Mouse (Mus musculus): ENCODE data around the gene Wdr45b.
"Not testable (repeated sequence)": the region's sequence is repeated elsewhere in the genome, so short reads cannot be mapped to it uniquely, and the experiment has no call there.

Wdr45b gene

DNA sequence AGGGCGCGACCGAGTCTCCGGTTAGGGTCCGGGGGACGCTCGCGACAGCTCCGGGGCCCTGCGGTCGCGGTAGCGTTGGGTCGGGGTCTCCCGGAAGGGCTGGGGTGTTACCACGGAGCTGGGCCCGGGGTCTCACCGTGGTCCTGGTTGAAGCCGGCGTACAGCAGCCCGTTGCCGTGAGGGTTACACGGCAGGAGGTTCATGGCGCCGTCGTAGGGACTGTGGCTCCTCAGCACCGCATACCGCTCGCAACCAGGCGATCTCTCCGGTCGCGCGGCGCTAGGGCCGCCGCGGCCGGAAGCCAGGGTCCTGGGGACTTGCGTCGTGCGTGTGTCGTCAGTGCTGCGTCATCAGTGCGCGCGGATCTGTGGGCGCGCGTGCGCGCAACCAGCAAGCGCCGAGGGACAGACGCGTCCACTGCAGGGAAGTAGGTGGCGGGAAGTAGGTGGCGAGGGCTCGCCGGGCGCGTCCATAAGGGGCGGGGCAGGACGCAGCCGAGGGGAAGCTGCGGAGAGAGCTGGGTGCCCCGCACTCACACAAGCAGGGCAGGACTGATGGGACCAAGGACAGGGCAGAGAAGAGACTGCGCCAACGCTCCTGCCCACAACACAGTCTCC is at the start of gene Wdr45b:
Gene Wdr45b (minus strand): TSS at position 355 of the 617 bp plus-strand sequence.
- peak; percentile 97 to 98 for DNase-seq (ENCODE audit: low spot score in 2 of 2)

DNA sequence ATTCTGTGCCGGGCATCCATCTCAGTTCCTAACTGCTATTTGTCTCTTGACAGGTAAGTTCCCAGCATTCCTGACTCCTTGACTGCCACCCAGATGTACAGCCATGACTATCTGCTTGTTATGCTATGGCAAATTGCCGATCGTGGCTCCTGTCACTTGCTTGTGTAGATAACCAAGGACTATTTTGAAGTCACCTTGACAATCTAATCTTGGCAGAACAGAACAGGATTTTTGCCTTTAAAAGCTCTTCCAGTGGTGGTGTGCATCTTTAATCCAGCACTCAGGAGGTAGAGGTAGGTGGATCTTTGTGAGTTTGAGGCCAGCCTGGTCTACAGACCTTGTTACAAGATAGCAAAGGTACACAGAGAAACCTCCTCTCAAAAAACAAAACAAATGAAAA is 38.2 kb upstream of the Wdr45b start:
- no peak for DNase-seq (ENCODE audit: low spot score in 2 of 2)

DNA sequence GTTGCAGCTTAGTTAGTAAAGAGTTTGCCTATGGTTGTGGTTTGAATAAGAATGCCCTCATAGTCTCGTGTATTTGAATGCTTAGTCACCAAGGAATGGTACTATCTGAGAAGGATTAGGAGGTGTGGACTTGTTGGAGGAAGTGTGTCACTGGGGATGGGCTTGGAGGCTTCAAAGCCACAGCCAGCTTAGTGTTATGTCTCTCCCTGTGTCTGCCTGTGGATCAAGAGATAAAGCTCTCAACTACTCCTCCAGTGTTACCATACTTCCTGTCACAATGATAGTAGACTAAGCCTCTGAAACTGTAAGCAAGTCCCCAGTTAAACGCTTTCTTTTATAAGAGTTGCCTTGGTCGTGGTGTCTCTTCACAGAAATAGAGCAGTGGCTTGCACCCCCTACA is 36.5 kb upstream of the Wdr45b start:
- no peak for DNase-seq (ENCODE audit: low spot score in 2 of 2)

DNA sequence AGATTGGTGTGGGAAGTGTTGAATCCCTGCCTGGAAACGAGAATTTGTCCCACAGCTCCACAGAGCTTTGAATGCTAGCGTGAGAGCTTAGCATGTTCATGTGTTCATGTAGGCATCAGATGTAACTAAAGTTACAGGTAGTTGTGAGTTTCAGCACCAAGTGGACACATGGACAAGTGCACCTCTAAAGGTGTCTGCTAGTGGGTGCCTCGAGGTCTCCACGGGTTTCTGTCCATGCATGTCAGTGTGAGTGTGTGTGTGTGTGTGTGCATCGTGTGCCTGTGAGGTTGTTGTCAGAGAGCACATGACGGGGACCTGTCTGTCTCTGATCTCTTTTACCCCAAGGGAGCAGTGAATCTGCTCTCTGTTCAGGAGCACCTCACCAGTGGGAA is 34.3 kb upstream of the Wdr45b start:
- no peak for DNase-seq (ENCODE audit: low spot score in 2 of 2)

DNA sequence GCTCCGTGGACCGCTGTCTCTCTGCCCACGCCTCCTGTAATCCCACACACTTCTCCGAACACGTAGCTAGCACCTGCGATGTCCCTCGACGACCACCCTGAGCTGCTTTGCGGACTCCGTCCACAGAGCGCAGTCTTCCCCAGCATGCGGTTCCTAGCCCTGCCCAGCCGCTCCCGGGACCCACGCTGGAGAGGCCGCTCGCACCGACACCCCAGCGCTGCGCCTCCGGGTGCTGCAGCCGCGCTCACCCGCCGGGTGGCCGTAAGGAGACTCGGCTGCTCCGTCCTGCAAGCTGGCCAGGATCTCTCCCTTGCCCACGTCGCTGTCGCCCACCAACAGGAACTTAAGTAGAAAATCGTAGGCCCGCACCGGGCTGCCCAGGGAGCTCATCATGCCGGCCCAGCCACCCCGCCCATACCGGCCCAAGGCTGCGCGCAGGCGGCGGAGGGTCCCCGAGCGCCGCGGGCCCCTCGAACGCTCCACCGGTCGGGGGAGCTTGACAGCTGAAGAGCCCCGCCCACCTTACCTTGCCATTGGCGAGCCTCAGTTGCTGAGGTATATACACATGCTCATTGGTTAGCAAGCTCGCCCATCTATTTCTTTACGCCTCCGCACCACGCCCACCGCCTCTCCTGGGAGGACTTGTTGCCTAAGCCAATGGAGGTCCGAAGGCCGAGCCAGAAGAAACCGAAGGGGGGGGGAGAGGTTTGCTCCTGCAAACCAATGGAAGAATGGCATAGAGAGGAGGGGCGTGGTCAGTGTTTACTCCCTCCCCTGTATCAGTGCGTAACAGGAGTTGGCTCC is 33.7 kb upstream of the Wdr45b start, which contains the start of gene Rab40b:
Gene Rab40b (minus strand): TSS at position 502 of the 804 bp plus-strand sequence.
- DNase-seq (ENCODE audit: low spot score in 2 of 2): peak; percentile 55 to 69

DNA sequence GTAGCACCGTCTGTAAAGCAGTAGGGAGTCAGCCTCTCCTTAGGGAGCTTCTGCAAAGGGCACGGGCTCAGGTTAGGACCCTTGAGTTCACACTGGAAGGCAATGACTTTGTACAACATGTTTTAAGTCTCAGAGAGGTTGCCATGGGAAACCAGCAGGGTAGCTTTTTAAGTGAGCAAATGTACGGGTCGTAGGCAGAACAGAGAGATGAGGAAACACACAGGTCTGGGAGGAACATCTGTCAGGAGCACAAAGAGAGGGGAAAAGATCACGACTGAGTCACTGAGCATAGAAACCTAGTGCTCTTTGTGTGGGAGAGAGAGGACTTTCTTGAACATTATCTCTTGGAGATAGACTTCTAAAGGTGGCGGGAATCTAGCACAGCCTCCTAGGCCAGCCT is 26.0 kb upstream of the Wdr45b start:
- DNase-seq (ENCODE audit: low spot score in 2 of 2): no peak

DNA sequence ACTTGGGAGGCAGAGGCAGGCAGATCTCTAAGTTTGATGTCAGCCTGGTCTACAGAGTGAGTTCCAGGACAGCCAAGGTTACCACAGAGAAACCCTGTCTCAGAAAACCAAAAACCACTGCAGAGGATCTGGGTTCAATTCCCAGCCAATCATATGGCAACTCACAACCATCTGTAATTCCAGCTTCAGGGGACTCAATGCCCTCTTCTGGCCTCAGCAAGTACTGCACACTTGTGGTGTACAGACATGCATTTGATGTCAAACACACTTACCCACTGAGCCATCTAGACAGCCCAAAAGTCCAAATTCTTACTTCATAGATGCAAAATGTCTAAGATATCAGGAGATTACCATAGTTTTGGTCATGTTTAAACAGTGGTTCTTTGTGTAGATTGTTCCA is 24.4 kb upstream of the Wdr45b start:
- no peak for DNase-seq (ENCODE audit: low spot score in 2 of 2)

DNA sequence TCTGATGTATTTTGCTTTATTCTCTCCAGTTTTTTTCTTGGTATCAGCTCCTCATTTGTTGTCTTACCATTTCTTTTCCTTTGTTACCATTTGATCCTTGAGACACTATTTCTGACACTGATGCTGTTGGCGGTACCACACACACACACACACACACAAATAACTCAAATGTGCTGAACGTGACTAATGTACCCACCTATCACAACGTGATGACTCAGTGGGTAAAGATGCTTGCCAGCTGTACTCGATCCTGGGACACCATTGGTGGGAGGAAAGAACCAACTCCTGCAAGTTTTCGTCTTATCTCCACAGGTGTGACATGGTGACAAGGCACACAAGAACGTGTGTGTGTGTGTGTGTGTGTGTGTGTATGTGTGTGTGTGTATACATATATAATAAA is 19.1 kb upstream of the Wdr45b start:
- peak in 1 of 2 experiments; percentile 17 for DNase-seq (ENCODE audit: low spot score in 2 of 2)

DNA sequence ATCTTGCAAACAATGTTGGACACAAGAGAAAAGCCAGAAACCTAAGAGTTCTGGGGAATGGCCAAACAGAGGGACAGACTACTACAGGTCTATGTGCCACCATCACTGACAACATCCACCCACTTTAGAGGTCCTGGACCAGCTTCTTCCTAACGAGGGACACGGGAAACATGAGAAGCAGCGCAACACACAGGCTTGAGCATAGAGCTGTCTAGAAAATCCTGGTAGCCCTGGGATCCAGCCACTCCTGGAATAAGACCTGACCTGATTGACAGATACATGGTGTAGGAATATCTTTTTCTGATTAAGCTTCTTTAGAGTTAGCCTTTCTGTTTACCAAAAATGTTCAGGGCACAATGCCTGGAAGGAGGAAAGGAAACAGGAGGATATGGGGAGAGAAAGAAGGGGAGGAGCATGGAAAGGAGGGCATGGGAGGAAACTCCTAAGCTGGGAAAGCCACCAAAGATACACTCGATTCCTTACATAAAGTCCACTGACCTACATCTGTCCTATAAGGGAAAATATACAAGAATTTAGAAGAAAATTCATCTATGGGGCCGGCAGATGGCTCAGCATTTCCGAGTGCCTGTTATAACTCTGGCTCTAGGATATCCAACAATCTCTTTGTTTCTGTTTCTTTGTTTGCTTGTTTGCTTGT is 16.2 kb upstream of the Wdr45b start:
- no peak for DNase-seq (ENCODE audit: low spot score in 2 of 2)

DNA sequence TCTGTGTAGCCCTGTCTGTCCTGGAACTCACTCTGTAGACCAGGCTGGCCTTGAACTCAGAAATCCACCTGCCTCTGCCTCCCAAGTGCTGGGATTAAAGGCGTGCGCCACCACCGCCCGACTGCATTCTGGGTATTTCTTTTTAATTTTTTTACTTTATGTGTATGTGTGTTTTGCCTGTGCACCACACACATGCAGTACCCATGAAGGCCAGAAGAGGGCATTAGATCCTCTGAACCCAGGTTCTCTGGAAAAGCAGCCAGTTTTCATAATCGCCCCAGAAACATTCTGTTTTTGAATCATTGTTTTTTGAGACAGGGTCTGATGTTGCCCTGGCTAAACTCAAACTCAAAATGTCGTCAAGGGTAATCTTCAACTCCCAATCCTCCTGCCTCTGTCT is 15.4 kb upstream of the Wdr45b start:
- DNase-seq (ENCODE audit: low spot score in 2 of 2): peak in 1 of 2 experiments; percentile 32

DNA sequence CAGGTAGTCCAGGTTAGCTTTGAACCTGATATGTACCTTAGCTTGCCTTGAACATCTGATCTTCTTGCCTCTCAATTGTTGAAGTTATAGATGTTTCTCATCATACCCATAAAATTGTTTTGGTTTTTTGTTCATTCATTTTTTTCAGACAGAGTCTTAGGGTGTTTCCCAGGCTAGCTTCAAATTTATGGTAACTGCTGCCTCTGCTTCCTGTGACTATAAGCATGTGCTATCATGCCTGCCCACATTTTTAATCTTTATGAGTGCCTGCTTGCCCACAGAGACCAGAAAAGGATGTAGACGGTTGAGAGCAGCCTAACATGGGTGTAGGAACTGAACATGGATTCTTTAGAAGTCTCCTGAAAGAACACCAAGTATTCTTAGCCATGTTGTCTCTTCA is 14.5 kb upstream of the Wdr45b start:
- DNase-seq (ENCODE audit: low spot score in 2 of 2): no peak

DNA sequence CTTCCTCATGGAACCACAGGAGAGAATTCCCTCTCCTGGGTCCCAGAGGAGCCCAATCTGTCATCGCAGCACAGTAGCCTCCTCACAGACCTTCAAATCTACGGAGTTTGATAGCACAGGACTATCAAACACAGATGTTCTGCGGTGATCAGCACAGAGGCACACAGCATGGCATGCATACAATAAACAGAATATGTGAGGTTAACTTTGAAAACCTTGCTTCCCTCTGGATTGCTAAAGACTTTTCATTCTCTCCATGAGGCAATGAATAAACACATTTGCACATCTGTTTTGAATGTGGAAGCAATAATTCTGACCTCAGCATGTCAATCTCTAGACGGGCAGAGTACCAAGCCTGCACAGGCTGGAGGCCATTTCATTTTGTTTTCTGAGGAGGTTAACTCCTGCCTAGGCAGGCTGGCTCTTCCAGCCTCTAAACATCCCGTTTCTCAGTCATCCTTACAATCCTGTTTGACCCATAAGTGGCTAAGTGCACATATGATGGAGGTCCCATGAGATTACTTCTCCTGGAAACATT is 13.0 kb upstream of the Wdr45b start:
- DNase-seq (ENCODE audit: low spot score in 2 of 2): no peak

DNA sequence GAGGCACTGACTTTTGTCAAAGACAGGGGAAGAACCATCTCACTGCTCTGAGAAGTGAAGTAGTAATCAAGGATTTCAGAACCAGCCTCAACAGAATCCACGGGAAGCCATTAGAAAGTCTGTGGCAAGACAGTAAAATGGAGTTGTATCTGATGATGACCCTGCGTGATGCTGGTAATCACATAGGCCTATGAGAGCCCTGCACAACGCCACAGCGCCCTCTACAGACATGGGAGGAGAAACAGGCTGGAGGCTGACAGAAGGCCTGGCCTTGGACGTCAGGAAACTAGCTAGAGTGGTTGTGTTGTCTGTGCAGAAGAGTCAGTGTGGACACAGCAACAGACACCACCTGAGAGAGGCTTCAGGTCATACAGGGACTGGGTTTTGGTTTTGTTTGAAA is 8.0 kb upstream of the Wdr45b start:
- peak; percentile 11 to 28 for DNase-seq (ENCODE audit: low spot score in 2 of 2)

DNA sequence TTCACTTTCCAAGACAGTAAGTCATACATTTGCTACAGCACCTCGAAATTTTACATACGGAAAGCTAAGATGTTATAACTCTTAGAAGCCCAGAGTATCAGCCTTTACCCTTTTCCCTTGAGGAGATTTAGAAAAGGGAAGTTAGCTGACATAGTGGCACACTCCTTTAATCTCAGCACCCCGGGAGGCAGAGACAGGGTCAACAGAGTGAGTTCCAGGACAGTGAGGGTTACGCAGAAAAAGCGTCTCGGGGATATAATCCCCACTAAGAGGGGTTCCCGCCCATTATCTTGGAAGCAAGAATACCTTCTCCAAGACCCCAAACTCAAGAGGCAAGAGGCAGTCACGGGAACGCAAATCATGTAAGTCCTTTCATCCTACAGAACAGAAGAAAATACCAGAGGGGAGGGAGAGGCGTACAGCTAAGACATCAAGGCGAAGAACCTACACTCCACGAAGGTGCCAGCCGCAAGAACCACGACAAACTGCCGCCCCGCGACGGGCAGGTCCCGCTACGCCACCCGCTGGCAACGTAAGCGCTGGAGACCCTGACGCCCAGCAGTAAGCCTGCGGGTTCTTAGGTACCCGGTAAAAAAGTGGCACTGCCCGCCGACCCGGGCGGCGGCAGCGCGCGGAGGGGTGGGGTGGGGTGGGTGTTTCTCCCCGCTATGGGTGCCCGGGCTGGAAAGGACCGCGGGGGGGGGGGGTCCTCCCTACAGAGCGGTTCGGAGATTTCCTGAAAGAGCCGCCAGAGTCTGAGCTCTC is 737 bp downstream of the Wdr45b start:
- peak; percentile 23 to 29 for DNase-seq (ENCODE audit: low spot score in 2 of 2)

DNA sequence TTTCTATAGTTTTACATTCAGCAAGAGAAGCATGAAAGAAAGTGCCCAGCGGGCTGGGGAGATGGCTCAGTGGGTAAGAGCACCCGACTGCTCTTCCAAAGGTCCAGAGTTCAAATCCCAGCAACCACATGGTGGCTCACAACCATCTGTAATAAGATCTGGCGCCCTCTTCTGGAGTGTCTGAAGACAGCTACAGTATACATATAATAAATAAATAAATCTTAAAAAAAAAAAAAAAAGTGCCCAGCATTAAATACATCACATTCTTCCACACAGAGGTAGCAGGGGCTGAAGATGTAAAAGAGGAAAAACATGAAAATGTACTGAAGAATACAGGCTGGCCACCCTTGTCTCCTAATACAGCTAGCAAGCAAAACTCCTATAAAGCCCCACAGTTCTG is 5.5 kb downstream of the Wdr45b start:
- not testable (repeated sequence) for DNase-seq (ENCODE audit: low spot score in 2 of 2)

DNA sequence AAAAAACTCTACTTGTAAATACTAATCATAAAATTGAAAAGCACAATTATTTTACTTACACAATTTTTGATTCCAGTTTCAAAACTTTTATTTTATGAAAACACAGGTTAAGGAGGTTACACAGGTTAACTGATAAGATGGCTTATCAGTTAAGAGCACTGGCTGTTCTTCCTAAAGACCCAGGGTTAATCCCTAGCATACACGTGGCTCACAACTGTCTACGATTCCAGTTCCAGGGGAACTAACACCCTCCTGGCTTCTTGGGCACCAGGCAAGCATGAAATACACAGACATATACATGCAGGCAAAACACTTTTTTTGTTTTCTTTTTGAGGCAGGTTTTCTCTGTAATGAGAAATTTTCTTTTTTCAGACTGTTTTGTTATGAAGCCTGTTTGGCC is 6.1 kb downstream of the Wdr45b start:
- DNase-seq (ENCODE audit: low spot score in 2 of 2): no peak

DNA sequence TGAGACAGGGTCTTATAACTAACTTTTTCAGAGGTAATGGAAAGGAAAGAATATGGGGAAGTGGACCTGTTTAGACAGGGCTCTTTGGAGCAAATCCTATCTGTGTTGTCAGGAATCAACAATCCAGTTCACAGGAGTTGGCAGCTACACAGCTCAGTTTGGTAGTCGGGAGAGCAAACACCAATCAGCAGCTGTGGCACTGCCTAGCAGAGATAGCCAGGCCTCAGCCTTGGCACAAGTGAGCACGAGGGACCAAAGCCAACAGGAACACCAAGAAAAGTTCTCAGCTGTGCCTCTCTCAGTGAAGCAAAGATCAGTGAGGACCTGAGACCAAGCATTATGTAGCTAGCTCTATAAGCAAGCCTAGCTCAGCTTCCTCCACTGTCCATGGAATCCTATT is 7.2 kb downstream of the Wdr45b start:
- DNase-seq (ENCODE audit: low spot score in 2 of 2): no peak

DNA sequence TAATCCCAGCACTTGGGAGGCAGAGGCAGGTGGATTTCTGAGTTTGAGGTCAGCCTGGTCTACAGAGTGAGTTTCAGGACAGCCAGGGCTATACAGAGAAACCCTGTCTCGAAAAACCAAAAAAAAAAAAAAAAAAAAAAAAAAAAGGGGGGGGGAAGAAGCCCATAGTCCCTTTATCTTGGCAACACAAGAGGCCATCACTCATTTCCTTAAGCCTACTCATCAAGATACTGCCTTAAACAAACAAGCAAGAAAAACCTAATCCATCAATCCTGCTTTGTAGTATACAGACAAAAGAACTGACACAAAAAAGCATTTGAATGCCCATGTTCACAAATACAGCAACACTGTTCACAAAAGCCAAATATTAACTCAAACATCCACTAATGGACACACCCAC is 11.8 kb downstream of the Wdr45b start:
- not testable (repeated sequence) for DNase-seq (ENCODE audit: low spot score in 2 of 2)

DNA sequence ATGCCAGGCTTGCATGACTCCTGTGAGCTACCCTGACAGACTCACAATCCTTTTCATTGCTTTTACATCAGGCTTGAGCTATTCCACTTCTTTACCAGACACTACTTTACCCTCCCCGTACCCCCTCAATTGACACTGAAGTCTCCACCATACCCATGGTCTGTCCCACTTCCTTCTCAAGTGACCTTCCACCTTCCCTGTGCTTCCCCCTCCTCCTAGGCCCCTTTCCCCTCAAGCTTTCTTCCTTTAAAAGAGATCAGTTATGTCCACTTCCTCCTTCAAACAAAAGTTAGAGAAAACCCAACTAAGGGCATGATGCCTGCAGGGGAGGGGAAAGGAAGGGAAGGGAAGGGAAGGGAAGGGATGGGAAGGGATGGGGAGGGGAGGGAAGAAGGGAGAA is 14.0 kb downstream of the Wdr45b start:
- no peak for DNase-seq (ENCODE audit: low spot score in 2 of 2)

DNA sequence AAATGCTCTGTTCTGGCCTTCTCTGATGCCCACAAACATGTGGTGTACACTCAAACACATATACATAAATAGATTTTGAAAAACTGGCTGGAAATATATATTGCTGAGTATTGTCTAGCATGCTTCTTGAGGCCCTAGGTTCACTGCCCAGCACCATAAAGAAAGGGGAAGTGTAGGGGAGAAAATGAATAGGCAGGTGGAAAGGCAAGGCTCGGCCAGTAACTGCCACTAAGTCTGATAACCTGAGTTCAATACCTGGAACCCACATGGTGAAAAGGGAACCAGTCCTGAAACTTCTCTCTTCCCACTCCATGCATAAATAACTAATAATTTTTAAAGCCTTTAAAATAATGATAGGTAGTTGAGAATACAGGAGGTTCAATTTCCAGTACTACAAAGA is 14.6 kb downstream of the Wdr45b start:
- DNase-seq (ENCODE audit: low spot score in 2 of 2): no peak

DNA sequence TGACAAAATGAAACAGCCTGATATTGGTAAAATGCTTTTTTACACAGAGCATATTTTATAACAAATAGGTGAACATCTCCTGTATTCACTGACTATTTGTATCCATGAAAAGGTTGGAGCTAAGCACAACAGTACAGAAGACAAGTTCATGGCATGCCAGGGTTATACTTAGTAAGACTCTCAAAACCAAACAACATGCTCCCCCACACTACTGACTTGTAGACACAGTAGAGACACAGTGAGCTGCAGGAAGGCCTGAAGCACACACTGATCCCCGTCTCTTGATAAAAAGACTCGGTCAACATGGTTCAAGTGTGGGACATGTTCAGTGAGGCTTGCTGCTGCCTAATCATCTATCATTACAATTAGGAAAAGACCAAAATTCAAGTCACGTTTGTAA is 22.6 kb downstream of the Wdr45b start:
- DNase-seq (ENCODE audit: low spot score in 2 of 2): no peak

DNA sequence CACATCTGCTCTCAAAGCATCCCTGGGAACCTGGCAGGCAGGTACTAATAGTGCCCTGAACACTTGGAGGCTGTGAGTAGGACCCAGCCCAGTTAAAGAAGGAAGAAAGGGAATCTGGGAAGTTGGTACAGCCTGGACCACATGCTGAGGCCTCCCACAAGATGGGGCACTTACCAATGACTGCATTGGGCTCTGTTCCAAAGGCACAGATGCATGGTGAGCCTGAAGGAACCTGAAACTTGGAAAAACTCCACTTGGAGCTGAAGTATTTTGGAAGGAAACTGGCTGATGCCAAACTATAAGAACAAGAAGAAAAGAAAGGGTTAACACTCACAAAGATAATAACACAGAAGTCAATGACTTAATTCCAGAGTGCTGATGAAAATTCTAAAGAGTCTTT is 25.6 kb downstream of the Wdr45b start:
- DNase-seq (ENCODE audit: low spot score in 2 of 2): no peak
